Mouse (Mus musculus): ENCODE results near the gene Impg1.

Gene Impg1

GRCm38 (mm10) chr9:80344451-80345000, 120.8 kb downstream of the Impg1 start:
- DNase-seq: no peak

GRCm38 (mm10) chr9:80342520-80342919, 122.8 kb downstream of the Impg1 start:
- DNase-seq: no peak

- DNase-seq: no peak
Measured at GRCm38 (mm10) chr9:80341756-80342155, 123.5 kb downstream of the Impg1 start.

- no peak for DNase-seq
Measured at GRCm38 (mm10) chr9:80340927-80341326, 124.4 kb downstream of the Impg1 start.

GRCm38 (mm10) chr9:80338026-80338425, 127.3 kb downstream of the Impg1 start:
- DNase-seq: peak in 1 of 2 experiments; percentile 18

- DNase-seq: no peak
Measured at GRCm38 (mm10) chr9:80335660-80336357, 129.5 kb downstream of the Impg1 start.

- DNase-seq: peak; percentile 76
Measured at GRCm38 (mm10) chr9:80333998-80334605, 131.2 kb downstream of the Impg1 start.

GRCm38 (mm10) chr9:80333466-80333865, 131.8 kb downstream of the Impg1 start:
- peak; percentile 59 to 66 for DNase-seq

- peak; percentile 84 to 89 for DNase-seq
Measured at GRCm38 (mm10) chr9:80332153-80332552, 133.1 kb downstream of the Impg1 start.

- DNase-seq: peak; percentile 63 to 65
Measured at GRCm38 (mm10) chr9:80321051-80321887, 144.0 kb downstream of the Impg1 start.

- DNase-seq: no peak
Measured at GRCm38 (mm10) chr9:80318027-80318426, 147.3 kb downstream of the Impg1 start.

GRCm38 (mm10) chr9:80315922-80316321, 149.4 kb downstream of the Impg1 start:
- DNase-seq: no peak

GRCm38 (mm10) chr9:80313610-80314009, 151.7 kb downstream of the Impg1 start:
- DNase-seq: no peak

GRCm38 (mm10) chr9:80307629-80308028, 157.7 kb downstream of the Impg1 start:
- peak in 1 of 2 experiments; percentile 11 for DNase-seq

GRCm38 (mm10) chr9:80306853-80307252, 158.4 kb downstream of the Impg1 start:
- peak; percentile 54 to 60 for DNase-seq

- DNase-seq: no peak
Measured at GRCm38 (mm10) chr9:80306390-80306789, 158.9 kb downstream of the Impg1 start.

- peak; percentile 29 to 31 for DNase-seq
Measured at GRCm38 (mm10) chr9:80303518-80303917, 161.8 kb downstream of the Impg1 start.

GRCm38 (mm10) chr9:80299031-80299430, 166.2 kb downstream of the Impg1 start:
- DNase-seq: no peak

GRCm38 (mm10) chr9:80296086-80296485, 169.2 kb downstream of the Impg1 start:
- DNase-seq: no peak

- peak; percentile 29 to 75 for DNase-seq
Measured at GRCm38 (mm10) chr9:80293056-80293584, 172.2 kb downstream of the Impg1 start.

- no peak for DNase-seq
Measured at GRCm38 (mm10) chr9:80286845-80287244, 178.4 kb downstream of the Impg1 start.

GRCm38 (mm10) chr9:80284539-80285174, 180.6 kb downstream of the Impg1 start:
- no peak for DNase-seq
